Mouse (Mus musculus) fat pad, adult 2 months (tissue): ENCODE results near the gene Coro6.

Experiments used
- DNase-seq: peaks from one replicate; pipeline ENCODE4 v3.0.0-alpha.2; 2011; ENCODE audit warnings: low read depth, low spot score; ENCODE audit errors: extremely low read depth

The Coro6 gene

DNA sequence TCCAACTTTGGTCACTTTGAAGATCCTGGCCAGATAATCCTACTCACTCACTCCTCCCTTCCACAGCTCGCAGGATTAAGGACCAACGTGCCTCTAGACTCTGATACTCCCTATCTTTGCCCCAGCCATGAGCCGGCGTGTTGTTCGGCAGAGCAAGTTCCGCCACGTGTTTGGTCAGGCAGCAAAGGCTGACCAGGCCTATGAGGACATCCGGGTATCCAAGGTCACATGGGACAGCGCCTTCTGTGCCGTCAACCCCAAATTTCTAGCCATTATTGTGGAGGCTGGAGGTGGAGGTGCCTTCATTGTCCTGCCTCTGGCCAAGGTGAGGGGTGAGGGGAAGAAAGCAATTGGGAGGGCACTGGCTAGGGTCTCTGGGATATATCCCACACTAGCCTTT lies 1.6 kb downstream of the Coro6 start:
- DNase-seq = no peak

DNA sequence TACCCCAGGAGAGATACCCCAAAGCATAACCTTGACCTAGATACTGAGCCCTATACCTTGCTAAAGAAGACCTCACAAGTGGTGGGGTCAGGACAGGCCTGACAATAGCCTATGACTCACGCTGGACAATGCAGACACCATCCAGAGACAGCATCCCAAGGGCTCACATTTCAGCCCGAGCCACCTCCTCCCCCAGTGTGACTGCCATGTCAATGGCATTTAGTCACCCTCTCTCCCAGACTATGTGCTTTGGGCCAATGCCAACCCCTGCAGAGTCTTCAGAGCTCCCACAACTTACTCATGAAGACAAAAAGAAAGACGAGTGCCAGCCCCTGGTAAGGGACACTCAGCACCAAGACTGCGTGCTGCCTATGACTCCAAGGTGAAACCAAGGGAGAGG lies 2.5 kb downstream of the Coro6 start:
- no peak for DNase-seq

DNA sequence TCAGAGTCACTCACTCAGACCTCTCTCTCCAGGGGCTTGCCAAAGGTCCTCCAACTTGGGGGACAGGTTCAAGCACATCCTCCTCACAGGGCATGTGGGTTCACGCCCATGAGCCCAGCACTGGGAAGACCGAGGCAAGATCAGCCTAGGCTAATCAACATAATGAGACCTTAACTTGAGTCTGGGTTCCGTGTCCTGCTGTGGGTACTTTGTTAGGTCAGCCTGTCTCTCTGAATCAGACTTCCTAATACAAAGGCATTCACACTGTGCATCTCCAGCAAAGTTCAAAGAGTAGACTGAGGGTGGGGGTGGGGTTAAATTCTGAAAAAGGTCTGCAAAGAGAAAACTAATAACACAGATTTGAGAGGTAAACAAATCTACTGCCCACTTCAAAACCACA lies 2.9 kb downstream of the Coro6 start:
- DNase-seq = no peak

DNA sequence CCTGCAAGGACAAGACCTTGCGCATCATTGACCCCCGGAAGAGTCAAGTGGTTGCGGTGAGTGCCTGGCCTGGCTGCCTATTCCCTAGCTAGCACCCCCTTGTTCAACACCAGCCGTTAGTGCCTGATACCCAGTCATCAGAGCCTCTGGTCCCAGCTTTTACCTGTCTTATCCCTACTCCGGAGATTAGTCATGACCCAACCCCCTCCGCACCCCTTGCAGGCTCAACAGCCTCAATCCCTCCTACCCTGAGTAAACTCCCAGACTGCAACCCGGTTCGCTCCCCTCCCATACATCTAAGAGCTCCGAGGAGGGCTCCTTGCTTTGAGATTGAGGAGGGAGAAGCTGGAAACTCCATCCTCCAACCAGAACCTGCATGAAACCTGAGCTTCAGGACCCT lies 4.3 kb downstream of the Coro6 start:
- no peak for DNase-seq

DNA sequence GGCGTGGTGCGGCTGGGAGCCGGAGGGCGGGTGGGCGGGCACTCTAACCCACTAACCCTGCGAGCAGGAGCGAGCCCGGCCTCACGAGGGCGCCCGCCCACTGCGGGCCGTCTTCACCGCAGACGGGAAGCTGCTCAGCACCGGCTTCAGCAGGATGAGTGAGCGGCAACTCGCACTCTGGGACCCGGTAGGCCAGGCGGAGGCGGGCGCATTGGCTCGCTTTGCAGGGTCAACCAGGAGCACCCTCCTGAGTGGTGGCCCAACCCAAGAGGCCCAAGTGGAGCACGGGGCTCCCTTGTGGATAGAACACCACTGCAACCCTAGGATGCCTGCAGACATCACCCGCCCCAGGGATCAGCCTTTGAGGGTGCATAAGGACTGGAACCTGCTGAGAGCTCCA lies 4.9 kb downstream of the Coro6 start:
- no peak for DNase-seq

DNA sequence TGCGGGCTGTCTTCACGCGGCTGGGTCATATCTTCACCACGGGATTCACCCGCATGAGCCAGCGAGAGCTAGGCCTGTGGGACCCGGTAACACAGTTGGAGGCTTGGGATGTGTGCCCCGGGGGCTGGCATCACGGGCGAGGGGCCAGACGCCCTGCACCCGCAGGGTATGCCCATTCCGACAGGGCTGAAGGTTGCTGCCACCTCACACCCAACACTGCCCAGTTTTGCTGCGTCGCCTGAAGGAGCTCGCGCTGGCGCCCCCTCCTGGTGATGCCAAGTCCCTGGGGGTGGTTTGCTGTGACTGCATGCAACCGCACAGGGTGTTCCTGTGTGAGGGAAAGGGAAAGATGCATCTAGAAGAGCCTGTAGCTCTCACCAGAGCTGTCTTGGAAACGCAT lies 5.6 kb downstream of the Coro6 start:
- DNase-seq = no peak

DNA sequence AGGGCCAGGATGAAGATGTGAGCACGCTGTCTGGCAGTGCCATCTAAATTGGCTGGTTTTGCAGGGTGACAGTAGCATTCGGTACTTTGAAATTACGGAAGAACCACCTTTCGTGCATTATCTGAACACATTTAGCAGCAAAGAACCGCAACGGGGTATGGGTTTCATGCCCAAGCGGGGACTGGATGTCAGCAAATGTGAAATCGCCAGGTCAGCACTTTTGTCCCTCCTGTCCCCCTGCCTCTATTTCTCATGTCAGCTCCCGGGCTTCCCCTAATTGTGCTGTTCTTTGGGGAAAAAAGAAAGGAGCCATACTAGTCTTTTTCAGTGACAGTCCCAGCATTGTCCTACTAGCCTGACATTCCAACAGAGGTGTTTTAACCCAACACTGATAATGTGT lies 6.2 kb downstream of the Coro6 start:
- no peak for DNase-seq

DNA sequence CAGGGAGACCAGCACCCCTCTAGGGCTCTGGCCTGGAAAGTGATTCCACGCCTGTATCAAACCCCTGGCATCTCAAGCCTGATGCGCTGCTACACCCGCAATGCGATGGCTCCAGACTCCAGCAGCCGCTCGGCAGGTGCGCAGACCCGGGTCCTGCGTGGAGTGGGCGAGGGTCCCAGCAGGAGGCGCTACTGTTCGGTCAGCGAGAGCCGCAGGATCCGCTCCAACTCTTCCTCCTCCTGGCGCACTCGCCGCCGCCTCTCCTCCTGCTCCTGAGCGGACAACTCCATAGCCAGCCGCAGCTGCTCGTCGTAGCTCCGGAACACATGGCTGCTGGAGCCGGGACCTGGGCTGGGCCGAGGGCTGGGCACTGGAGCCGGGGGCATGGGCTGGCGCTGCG lies 9.2 kb downstream of the Coro6 start:
- no peak for DNase-seq

DNA sequence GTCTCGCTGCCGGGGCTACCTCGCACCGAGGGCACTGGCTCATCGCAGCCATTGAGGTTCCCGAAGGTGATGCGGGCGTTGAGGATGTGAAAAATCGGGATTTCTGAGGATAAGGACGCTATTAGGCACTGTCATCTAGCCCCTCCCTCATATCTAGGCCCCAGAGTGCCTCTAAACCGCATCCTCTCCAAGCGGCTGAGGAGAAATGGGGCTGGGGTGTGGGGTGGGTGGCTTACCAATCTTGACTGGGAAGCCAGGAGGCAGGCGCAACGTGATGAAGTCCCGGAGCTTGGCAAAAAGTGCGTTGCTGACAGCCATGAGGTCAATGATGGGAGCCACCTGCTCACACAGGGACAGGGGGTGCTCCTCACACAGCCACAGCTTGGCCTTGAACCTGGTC lies 10.6 kb downstream of the Coro6 start:
- DNase-seq = no peak

DNA sequence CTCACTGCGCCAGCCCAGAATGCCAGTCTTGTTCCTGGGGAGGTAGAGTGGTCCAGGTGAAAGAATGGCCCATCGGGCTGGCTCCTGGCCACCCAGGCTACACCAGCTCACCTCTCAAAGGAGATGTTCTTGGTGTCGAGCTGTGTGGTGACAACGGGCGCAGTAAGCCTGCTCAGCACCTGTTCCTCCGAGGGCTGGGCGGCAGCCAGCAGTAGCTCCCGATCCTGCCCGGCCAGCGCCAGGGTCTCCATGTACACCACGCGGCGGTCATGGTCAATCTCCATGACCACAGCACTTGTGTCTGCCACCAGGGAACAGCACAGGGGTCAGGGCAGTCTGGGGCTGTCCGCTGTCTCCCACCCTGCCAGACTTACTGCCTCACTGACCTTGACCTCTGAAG lies 14.0 kb downstream of the Coro6 start:
- no peak for DNase-seq

DNA sequence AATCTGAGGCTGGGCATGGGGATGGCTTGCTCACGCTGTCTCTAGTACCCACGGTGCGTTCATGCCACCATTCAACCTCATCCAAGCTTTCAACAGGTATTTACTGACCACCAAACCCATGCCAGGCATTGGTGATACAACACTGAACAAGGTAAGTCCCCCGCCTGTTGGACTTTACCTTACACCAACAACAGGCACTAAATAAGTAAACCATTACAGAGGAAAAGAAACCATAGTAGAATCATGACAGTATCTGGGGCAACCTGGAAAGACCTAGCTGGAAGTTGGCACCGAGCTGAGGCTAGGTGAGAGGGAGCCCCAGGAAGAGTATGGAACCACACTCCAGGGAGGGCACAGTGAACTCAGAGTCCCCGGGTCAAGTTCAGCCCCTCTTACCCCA lies 14.7 kb downstream of the Coro6 start:
- DNase-seq = no peak

DNA sequence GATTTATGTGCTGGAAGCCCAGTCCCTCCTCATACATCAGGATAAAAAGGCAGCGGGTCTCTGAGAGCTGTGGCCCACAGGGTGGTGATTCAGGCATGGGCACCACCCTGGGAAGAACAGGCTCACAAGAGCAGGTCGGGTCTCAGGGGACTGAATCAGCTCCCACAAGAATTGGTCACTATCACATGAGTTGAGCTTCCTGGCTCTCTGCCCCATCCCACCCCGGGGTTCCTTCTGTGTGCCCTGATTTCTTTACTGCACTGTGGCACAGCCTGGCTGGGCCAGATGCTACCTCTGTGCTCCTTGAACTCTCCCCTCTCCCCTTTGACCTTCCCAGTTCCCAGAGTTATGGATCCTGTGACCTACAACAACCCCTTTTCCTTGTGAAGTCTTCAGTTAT lies 20.8 kb downstream of the Coro6 start:
- DNase-seq = no peak

DNA sequence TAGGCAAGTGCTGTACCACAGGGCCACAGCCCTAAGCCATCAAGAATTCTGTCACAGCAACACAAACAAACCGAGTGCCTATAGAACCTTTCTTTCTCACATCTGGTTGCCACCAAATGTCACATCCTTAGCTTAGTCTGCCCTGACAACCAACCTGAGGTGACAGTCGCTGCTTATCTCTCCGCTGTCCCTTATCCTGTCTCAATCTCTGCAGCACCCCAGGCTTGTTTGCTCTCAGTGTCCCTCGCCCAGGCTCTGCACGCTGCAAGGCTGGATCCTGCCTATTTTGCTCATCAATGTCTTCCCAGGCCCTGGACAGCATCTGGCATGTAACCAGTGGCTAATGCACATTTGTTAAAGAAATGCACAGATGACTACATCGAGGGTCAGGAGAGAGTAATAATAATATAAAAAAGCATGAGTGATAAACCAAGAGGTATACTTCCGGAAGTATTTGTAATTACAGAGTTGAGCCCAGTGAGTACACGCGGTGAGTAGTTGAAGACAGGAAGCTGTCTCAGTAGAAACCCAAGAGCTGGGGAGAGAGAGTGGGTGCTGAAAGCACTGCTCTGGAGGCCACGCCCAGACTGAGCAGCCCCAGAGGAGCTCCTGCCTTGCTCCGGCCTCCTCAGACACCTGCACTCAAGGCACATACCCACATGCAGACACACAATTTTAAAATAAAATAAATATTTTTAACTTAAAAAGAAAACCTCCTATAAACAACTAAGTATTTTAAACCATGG lies 21.5 kb downstream of the Coro6 start:
- DNase-seq = no peak

DNA sequence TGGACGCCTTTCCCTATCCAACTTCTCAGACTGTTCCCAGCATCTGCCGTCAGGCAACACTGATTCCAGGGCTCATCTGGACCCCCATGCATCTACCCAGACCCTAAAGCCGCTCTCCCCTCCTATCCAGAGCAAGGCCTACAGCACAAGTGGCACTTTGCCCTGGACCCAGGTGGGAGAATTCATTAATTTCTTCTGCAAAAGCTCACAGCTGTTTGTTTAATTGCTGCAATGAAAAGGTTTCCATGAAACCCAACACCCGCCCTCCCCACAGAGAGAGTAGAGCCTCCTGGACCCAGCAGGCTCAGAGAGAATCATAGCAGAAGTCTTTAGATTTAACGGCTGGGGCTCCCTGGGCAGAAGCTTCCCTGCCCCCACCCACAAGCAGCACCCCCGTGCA lies 23.0 kb downstream of the Coro6 start:
- DNase-seq = no peak

DNA sequence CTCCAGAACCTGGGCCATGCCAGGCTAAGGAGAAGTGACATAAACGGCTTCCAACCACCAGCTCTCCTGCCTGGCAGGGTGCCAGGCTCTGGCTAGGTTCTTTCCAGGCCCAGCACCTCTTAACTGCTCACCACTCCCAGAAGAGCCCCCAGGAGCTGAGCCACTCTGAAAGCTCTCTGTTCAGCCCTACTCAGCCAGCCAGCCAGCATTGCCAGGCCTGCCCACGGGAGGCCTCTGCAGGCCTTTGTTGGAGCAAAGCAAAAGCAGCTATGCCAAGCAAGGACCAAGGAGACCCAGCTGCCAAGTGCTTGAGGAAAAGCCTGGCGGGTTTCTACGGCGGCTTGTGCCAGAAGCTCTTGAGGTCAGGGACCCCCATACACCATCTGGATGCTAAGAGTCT lies 24.6 kb downstream of the Coro6 start:
- DNase-seq = no peak

DNA sequence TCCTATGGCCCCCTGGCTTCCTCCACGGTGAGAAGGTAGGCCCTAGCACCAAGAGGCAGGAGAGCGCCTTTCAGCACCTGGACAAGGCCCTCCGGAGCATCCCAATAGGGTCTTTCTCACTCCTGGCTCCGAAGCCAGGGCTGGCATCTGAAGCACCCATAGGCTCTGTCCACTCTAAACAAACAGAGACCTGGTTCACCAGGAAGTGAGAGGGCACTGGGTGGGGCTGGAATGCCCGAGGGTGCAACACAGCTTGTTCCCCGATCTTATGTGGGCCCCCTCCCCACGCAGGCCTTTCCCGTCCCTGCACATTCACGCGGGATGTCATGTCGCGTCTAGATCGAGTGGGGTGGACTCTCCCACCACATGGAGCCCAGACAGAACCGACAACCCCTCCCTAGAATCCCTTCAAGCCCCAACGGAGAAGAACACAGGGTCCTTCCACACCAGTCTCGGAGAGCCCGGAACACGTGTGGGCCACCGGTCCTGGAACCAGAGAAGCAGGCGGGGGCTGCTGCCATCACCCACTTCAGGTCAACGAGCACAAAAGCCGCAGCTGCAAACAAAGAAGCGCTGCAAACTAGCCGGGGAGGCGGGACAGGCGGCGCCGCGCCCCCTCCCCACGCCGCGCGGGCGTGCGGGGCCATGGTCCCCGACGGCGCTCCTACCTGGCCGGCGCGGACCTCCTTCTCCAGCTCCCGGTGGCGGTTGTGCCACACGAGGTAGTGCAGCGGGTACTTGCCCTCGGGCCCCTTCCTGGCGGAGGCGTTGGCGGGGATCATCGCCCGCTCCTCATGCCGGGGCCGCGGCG lies 26.8 kb downstream of the Coro6 start:
- DNase-seq = no peak

DNA sequence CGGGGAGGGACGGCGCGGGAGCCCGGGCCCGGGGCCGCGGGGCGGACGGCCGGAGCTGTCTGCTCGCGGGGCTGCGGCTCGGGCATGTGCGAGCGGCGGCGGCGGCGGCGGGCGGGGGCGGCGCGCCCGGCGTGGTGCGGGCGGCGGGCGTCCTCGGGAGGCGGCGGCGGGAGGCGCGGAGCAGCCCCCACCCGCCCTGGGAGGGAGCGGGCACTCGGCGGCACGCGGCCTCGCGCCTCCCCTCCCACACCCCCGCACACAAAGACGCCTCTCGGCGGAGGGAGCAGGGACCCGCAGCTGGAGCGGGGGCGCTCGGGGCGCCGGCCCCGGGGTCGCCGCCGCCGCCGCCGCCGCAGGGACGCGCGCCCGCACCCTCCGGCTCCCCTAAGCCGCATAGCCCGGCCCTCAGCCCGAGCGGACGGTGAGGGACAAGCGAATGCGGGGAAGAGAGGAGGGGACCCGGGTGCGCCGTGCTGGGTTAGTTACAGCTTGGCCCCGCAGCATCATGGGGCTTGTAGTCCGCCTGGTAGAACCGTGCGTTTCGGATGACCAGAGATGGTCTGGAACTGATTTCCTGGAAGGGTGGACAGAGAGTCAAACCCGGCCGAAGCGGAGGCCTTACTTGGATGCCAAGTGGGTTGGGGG lies 27.5 kb downstream of the Coro6 start, which contains the start of gene Ankrd13b:
Gene Ankrd13b, minus strand, starts transcription at position 88 of the 645 bp plus-strand sequence.
- no peak for DNase-seq

DNA sequence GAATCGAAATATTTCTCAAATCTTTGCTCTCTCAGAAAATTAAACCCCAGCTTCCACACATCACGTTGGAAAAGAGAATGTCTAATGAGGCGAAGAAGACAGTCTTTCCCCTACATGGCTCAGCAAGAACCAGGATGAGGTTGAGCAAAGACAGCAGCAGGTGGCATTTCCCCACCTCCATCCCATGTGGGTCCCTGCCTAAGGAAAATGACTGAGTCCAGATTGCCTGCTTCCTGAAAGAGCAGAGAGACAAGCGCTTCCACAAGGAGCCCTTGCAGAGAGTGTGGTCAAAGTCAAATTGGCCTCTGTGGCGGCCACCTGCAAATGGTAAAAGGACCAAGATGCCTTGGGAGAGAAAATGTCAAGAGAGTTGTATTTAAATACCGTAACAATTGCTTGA lies 28.2 kb downstream of the Coro6 start:
- no peak for DNase-seq

DNA sequence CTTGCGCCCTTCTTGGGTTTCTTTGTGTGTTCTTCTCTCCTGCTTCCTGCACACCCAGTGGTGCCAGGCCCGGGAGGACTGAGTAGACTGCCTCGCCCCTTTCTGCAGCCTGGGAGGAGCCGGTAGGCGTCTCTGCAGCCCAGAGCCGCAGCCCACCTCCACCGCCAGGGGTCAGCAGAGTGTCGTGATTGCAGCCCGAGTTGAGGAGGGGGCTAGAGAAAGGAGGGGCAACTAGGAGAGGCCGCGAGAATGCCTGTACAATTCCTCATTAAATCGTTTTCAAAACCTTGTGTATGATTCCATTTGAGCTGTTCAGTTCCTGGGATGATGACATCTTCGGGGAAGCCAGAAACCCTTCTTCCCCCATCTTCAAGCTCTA lies 28.9 kb downstream of the Coro6 start:
- DNase-seq = no peak

DNA sequence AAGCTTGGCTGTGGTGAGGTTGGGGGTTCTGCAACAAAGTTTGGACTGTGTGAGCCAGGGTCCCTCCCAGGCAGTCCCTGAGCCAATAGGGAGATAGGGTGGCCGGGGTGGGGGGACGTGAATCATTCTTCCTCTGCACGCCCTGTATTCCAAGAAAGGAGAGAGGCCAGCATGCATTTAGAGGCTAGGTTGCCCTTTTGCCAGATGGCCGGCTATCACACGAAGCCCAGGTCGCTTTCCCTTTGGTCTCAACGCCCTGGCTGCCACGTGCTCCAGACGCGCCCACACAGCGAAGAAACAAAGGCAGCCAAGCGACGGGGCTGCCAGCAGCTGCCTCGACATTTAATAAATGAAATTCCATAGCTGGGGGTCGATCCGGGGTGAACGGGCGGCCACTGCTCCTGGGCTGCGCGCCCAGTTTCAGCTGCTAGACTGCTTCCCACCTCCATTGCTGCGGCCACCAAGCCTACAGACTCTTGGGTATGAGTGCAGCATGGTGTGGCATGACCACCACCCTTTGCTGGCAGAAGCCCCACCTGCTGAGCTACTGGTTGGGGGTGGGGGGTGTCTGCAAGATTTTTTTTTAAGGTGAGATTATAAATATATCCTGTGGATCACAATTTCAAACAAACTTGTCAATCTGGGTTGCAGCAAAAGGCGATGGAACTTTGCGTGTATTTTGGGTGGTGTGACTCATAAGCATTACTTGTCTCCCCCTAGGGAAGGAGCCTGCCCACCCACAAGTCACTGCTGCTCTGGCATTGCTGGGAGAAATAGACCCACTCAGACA lies 29.5 kb downstream of the Coro6 start:
- DNase-seq = no peak

DNA sequence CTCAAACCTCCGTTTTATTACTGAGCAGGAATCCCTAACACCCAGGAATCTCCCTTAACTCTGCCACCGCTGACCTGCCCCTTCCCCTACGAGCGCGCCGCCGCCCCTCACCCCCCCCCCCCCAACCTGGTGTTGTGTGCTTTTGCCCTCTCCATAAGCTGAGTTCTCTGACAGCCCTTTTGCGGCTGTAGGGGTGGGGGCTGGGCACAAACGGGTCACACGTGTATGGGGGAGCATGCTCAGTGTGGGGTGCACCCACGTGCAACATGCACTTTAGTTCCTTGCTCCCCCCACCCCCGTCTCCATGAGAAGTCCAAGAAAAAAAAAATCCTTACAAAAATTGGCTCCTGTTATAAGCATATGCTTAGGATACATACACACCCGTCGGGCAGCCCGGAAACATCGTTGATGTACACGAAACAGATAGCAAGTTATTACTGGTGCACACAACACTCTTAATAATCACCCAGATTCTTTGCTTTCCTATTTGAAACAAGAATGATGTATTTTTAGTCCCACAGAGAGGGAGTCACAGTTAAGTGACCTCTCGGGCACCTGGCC lies 30.2 kb downstream of the Coro6 start:
- no peak for DNase-seq
